Mouse (Mus musculus) gonadal fat pad, adult 2 months (tissue): ENCODE measurements around the gene Ssbp3. TPM values are rescaled to one million over a fixed set of nuclear protein-coding genes. Genes with fewer than 3 reads are reported as not detected.

ENCODE experiments used
- DNase-seq: peaks from one replicate; pipeline ENCODE4 v3.0.0-alpha.2; 2012; ENCODE audit warnings: low read depth
- polyA plus RNA-seq: library from polyadenylated mRNA; depleted of rRNA; stranded (reverse); fragments of >200 nt; gene quantifications from 2 replicates; pipeline ENCODE4 v1.2.3, GENCODE M21; 2012; rRNA removed

The Ssbp3 gene
- 21.8 and 28.1 TPM in 2 replicates for polyA plus RNA-seq

DNA sequence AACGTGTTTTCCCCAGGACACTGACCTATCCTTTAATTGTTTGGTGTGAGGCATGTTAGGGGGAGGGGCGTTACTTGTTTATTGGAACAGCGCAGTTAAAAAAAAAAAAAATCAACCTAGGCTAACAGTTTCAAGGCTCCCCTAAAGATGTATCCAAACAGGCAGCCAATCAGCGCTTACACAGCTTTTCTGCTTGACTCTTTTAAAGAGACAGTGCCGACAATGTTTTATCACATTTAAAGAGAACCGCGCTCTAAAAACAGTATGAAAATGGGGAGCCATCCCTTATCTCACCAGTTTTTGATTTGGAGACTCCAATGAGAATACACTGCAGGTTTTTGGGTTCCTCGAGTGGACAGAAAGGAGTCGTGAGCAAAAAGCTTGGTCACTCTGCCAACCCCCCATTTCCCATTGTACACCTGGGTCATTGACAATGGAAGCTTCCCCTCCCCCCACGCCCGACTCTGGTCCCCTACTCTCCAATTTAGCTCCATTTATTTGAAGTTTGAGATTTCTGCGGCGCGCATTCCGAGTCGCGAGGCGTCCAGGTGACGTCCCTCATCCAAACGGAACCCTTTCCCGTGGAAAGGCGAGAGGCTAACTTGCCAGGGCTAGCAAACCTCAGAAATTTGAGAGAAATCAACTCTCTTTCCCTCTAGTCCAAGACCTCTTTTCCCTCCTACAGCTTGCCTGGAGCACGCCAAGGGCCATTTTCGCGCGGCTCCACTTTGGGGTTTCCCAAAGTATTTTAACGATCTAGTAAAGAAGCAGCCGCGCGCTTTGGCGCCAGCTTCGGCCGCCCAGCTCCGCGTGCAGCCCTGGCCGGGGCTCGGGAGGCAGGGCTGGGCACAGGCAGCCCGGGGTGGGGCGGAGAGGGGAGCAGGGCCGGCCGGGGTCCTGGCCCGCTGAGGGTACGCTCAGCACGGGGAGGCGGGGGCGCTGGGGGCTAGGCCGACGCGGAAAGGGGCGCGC is at the start of gene Ssbp3:
Ssbp3 (plus strand) TSS at position 501 of the 972 bp plus-strand sequence.
- DNase-seq: no peak

DNA sequence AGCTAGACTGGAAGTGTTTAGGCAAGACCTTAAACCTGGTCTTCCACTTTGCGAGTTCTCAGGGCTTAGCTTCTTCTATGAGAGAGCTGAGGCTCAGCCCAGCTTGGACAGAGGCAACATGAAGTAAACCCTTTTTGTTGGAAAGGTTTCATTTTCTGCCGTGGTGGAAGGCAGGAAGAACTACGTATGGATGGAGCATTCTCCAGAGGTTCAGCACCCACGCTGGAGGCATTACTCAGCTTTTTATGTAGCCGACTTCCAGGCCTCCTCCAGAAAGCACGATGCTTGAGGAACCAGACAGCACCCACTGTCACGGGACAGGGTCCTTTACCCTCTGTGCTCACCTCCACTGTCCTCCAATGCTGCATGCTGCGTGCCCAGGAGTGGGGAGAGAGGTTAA is 48.6 kb upstream of the Ssbp3 start:
- no peak for DNase-seq

DNA sequence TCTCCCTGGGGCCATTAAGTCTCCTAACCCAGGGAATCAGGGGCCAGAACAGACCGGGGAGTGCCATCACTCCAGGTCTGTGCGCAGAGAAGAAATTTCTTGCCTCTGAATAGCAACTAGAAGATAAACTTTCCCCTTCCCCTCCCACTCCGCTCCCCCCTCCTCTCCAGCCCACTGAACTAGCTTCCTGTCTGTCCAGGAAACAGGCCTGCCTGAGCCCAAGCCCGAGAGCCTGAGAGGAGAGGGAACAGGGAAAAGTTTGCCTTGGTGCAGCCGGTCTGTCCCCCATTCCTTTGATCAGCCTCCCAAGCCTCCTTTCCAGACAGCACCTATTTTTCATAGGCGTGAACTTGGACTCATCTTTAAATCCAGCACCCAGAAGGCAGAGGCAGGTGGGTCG is 48.2 kb upstream of the Ssbp3 start:
- no peak for DNase-seq

DNA sequence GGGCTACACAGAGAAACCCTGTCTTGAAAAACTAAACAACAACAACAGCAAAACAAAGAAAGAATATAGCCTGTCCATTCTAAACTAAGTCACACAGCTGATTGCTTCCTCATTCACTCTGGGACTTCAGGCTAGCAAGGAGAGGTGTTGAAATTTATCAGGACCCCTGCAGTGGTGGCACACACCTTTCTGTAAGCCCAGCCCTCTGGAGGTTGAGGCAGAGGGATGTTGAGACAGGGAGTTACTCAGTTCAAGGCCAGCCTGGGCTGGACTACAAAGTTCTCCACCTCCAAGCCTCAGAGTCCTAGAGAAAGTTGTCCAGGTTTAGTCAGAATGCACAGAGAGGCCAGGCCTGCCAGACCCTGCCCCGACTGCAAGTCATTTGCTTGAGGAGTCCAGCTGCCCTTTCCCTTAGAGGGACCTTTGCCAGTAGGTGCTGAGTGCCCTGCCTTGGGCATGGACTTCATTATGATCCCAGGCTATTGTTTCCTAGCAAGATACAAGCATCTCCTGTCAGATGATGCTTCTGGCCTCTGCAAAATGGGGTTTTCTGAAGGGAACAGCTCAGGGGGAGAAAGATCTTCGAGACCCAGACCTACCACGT is 47.6 kb upstream of the Ssbp3 start:
- no peak for DNase-seq

DNA sequence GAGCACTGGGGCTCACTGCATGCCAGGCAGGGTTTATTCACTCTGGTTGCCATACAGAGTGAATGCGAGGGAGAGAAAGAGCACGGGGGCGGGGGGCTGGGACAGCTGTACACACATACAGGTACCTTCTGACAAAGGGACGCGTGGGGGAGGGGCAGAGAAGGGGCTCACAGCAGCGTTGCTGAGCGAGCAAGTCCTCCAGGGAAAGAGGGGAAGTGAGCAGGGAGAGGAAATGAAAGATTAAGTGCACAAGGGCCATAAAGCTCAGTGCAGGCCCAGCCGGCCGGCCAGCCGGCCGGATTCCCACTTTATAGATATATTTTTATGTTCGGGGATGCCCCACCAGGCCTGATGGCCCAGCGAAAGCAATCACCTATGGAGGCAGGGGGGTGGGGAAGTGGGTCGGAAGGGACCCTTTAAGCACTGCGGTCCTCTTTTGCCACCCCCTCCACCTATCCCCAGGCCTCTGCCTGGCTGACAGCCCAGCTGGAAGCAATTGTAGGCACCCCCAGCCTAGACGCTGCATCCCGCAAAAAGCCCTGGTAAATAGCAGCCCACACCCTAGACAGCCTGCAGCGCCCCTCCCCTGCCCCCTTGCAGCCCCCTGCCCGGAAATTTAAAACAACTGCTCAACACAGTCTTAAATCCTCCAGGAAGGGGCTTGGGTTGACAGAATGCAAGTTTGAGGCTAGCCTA is 44.9 kb upstream of the Ssbp3 start:
- DNase-seq: no peak

DNA sequence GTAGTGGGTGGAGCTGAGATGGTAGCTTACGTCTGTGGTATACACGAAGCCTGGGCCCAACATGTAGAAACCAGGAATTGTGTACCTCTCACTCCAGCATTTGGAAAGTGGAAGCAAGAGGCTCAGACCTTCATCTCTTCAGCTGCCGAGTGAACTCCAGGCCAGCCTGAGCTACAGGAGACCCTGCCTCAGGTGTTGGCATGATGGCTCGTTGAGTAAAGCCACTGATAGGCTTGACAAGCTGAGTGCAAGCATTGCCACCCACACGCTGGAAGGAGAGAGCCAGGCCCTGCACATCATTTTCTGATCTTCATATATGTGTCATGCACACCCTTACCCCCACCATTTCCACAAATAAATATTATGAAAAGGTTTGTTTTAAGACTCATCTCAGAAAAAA is 44.1 kb upstream of the Ssbp3 start:
- DNase-seq: no peak

DNA sequence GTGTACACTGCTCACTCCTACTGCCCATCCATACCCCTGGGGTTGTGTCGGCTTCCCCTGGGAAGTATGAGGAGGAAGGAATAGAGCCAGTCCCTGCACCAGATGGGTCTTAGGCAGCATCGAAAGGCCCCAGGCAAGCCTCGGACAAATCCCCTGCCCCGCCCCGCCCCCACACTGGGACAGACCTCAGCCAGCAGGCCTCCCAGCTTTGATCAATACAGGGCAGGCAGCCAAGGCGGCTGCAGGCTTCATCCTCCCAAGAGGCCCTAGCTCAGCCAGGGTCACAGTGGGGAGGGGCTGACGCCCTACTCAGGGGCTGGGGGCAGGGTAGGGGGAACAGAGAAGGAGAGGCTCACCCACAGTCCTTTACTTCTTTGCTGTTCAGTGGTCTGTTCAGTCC is 43.7 kb upstream of the Ssbp3 start:
- DNase-seq: no peak

DNA sequence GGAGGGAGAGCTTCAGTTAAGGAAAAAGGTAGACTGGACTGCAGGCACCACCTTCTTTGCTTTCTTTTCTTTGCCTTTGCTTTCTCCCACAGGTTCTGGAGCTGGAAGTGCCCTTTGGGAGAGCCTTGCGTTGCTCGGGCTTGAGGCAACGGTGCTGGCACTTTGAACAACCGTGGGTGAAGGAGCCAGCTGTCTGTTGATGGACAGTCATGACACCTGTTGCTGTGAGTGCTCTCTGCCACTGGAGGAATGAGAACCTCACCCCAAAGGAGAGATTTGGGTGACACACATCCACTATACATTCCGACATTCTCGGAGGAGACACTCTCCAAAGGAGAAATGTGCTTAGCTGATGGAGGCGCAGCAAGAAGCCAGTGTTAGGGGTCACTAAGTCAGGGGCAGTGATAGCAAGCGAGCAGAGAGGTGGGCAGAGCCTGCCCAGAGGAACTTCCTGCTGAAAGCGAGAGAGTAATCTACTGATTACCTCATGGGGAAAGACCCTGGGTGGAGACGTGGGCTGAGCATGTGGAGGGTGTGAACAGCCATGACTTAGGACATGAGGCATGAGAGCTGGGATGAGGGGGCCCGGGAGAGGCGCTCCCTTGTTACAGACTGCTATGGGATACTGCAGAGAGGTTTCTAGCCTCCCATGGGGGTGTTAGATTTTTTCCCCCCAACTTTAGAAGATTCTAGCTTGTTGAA is 41.6 kb upstream of the Ssbp3 start:
- no peak for DNase-seq

DNA sequence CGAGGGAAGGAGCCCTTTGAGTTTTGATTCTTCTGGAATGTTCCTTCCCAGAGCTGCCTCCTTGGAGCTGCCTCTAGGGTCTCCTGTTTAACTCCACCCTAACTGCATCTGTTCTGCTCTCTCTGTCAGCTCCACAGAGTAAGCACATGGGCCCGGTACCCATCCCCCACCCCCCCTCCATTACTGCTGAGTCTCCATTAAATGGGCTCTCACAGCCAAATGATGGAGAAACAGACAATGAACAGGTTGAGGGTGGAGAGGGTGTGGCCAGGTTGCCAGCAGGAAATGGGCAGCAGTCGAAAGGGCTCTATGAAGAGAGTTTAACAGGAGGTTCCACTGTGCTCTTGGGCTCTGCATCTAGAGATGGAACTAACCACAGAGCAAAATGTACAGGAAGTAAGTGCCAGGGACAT is 41.0 kb upstream of the Ssbp3 start:
- DNase-seq: no peak

DNA sequence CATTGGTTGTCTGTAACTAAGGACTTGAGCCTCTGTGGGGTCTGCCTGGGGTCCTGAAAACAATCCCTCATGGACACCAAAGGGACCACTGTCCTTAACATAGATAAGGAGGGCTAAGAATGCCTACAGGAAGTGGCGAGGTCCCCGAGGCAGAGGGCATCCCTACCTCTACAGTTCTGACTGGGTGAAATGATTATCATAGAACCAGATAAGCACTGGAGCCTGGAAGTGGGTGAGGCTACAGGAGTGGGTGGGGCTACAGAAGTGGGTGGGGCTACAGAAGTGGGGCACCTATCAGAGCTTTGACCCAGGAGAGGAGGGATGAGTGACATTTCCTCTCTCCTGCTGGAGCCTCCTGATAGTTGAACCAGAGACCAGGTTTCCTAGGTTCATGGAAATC is 39.9 kb upstream of the Ssbp3 start:
- no peak for DNase-seq

DNA sequence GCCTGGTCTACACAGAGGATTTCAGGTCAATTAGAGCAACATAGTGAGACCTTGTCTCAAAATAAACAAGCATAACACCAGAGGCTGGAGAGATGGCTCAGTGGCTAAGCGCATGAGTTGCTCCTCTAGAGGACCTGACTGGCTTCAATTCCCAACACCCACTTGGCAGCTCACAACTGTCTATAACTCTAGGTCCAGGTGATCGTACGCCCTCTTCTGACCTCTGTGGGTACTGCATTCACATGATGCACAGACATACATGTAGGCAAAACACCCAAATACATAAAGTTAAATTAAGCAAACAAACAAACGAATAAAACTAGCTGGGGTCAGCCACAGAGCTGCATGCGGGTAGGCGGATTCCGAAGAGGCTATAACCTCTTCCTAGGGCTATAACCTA is 36.0 kb upstream of the Ssbp3 start:
- no peak for DNase-seq

DNA sequence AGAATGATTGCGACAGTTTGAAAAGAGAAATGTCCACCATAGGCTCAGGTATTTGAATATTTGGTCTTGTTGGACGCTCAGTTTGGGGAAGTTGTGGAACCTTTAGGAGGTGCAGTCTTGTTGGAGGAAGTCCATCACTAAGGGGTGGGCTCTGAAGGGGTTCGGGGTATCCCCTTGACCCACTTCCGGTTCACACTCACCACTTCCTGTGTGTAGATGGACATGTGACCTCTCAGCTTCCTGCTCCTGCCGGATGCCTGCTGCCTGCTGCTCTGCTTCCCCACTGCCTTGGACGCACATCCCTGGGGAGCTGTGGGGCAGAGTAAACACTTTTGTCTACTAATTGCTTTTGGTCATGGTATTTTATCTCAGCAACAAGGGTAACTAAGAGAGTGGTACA is 29.4 kb upstream of the Ssbp3 start:
- no peak for DNase-seq

DNA sequence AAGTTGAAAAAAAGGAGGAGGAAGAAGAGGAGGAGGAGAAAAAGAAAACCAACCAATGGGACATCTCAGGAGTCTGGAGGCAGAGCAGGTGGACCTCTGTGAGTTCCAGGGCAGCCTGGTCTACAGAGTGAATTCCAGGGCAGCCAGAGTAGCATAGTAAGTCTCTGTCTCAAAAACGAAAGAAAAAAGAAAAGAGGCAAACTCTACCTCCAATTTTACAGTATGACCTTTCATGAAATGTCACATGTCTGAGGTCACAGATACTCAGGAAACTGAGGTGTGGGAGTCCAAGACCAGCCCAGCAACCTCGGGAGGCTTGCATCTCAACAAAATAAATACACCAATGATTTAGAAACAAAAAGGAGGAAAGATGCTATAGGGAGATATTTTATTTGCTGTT is 27.4 kb upstream of the Ssbp3 start:
- DNase-seq: no peak

DNA sequence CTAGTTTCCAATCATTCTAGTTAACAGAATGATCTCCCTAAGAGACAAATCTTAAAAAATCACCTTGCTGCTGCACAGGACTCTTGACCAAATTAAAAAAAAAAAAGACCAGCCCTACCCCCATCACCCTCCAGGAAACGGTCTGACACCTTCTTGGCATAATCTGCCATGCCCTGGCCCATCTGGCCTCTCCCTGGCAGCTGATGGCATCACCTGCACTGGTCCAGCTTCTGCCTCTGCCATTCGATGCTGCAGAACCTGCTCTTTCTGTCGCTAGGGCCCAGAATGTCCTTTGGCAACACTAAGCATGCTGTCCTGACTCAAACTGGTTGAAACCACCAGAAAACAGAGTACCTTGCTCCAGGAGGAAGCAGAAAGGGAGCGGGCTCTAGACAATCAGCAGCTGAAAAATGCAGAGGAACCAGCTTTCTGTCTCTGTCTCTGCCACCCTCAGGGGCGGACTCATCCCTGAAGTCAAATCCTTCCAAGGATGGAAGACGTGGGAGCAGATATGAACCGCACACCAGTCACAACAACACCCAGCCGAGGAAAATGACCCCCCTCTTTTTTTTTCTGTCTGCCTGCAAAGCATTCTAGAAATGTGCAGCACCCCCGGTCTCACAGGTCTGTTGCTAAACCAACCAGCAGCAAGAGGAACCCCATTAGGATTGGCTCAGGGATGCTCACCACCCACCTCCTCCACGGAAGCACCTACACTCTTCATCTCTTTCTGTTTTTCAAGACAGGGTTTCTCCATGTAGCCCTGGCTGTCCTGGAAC is 24.0 kb upstream of the Ssbp3 start:
- DNase-seq: no peak

DNA sequence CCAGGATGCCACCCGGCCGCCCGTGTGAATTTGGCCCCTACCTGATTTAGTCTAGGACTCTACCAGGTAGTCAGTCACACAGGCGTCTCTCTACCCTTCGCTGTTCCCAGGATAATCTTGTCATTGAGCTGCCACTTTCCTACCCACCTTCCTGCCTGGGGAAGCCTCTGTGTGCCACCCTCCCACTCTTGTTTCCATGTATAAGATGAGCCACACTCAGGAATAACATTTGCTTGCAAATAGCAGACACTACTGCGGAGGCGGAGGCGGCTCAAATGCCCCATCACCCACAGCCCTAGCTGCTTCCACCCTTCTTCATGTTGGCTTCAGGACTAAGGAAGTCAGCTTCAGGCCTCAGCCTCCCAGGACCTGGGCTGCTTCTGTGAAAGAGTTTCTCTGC is 14.4 kb upstream of the Ssbp3 start:
- no peak for DNase-seq

DNA sequence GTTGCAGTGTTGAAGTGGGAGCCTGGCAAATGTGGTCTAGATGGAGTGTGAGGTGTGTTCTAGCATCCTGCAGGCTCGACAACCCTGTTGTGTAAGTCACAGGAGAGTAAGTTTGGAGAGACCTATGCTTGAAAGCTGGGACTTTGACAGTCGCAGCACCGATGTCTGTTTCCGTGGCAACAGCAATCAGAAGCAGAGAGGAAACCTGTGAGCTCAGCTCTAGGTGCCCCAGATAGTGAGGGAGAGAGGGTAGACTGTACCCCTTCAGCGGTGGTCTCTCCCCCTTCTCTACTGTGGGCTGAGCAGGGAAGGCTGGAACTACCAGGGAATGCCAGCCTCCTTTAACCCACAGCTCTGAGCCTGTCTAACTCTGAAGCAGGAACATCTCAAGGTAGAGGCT is 11.6 kb upstream of the Ssbp3 start:
- DNase-seq: no peak

DNA sequence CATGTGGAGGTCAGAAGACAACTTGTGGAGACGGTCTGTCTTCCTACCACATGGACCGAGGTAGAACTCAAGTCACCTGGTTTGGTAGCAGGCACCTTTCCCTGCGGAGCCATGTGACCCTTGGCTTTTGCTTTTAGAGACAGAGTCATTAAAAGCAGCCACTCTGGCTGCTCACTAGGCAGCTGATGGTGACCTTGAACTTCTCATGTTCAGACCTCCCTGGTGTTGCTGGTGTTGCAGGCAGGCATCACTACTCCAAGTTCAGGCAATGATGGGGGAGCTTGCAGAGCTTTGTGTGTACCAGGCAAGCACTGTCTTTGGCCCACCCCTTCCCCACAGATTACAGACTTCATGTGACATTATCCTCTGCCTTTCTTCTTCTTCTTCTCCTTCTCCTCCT is 11.0 kb upstream of the Ssbp3 start:
- no peak for DNase-seq

DNA sequence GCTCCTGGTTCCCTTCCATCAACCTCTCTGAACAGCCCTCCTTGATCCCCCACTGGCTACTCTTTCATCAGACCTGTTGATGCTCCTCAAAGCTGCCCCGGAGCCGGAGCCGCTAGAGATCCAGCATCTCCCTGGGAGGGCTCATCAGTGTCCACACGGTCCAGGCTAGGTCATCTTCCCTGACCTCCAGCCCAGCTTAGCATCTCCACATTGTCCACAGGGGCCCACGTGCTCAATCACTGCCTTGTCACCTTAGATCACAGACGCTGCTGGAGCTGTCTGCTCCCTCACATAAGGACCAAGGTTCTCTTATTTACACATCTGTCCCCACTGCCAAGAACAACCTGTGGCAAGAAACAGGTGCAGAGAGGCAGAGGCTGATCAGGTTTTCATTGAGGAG is 9.8 kb upstream of the Ssbp3 start:
- DNase-seq: no peak

DNA sequence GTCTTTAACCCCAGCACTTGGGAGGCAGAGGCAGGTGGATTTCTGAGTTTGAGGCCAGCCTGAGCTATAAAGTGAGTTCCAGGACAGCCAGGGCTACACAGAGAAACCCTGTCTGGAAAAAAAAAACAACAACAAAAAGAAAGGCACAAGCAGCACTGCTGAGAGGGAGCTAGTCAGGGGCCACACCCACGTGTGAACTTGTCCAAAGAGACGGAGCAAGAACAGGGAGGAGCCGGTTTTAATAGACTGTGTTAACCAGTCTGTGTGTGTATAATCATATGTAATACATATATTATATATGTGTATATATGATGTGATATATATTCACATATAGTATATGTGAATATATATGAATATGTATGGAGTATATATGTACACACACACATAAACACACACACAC is 8.9 kb upstream of the Ssbp3 start:
- DNase-seq: no peak

DNA sequence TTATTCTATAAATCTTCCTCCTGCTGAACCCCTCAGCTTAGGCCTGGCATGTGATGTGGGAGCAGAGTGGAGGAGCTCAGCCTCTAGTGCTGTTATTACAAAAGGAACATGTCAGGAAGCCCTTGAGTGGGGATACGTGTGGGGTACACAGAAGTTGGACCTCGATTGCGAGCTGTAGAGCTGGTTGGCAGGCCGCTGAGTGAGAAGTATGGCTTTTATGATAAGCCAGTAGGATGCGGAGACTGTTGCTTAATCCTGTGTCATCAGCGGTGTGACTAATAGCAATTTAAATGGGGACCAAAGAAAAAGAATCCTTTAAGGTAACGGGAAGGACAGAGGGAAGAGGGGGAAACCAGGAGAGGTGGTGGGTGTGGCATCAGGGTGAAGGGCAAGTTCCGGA is 8.3 kb upstream of the Ssbp3 start:
- no peak for DNase-seq

DNA sequence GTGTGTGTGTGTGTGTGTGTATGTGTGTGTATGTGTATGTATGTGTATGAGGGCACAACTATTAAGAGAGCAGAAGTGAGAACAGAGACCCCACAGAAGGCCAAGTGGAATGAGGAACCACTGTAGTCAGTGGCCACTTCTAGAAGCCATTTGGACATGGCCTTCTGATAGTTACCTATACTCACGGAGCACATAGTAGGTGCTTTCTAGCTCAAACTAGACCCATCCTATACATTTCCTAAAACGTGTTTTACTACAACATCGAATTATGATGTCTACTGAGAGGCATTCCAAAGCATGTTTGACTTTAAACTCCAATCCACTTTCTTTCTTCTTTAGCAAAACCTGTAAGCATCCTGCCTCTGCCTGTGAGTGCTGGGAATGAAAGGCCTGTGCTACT is 4.6 kb upstream of the Ssbp3 start:
- DNase-seq: no peak
